Mouse (Mus musculus): Measurements from ENCODE around the gene LTO1.
A peak's percentile ranks its signal among the peaks of the same experiment; 100 is the strongest.

The LTO1 gene

GRCm38 (mm10) chr7:144940003-144940571 is 25.2 kb downstream of the LTO1 start:
- no peak for DNase-seq (ENCODE audit: low spot score)

GRCm38 (mm10) chr7:144940585-144940984 is 25.7 kb downstream of the LTO1 start:
- DNase-seq (ENCODE audit: low spot score), result no peak

GRCm38 (mm10) chr7:144941242-144941831 is 26.4 kb downstream of the LTO1 start:
- DNase-seq (ENCODE audit: low spot score), result peak; percentile 75

GRCm38 (mm10) chr7:144942071-144942743 is 27.3 kb downstream of the LTO1 start:
- DNase-seq (ENCODE audit: low spot score), result peak; percentile 32

GRCm38 (mm10) chr7:144942744-144943135 is 27.8 kb downstream of the LTO1 start:
- no peak for DNase-seq (ENCODE audit: low spot score)

- DNase-seq (ENCODE audit: low spot score), result peak; percentile 78
Observed at GRCm38 (mm10) chr7:144943254-144943653, 28.4 kb downstream of the LTO1 start.

- no peak for DNase-seq (ENCODE audit: low spot score)
Observed at GRCm38 (mm10) chr7:144958509-144959395, 43.9 kb downstream of the LTO1 start.

GRCm38 (mm10) chr7:144963911-144964310 is 49.0 kb downstream of the LTO1 start:
- no peak for DNase-seq (ENCODE audit: low spot score)

- DNase-seq (ENCODE audit: low spot score), result no peak
Observed at GRCm38 (mm10) chr7:144964316-144964715, 49.4 kb downstream of the LTO1 start.

- DNase-seq (ENCODE audit: low spot score), result no peak
Observed at GRCm38 (mm10) chr7:144965893-144966292, 51.0 kb downstream of the LTO1 start.

- peak; percentile 57 for DNase-seq (ENCODE audit: low spot score)
Observed at GRCm38 (mm10) chr7:144970997-144971768, 56.3 kb downstream of the LTO1 start.

GRCm38 (mm10) chr7:144971769-144972168 is 56.9 kb downstream of the LTO1 start:
- DNase-seq (ENCODE audit: low spot score), result peak; percentile 22

- DNase-seq (ENCODE audit: low spot score), result no peak
Observed at GRCm38 (mm10) chr7:144973461-144973860, 58.6 kb downstream of the LTO1 start.

GRCm38 (mm10) chr7:144977121-144977520 is 62.2 kb downstream of the LTO1 start:
- no peak for DNase-seq (ENCODE audit: low spot score)

GRCm38 (mm10) chr7:144979814-144980213 is 64.9 kb downstream of the LTO1 start:
- DNase-seq (ENCODE audit: low spot score), result no peak
